Mouse (Mus musculus) adrenal gland, adult 8-10 months (tissue): ENCODE measurements around the gene Gm14440. TPM values are rescaled to one million over a fixed set of nuclear protein-coding genes. Genes with fewer than 3 reads are reported as not detected.
"Not testable (repeated sequence)": the region's sequence is repeated elsewhere in the genome, so short reads cannot be mapped to it uniquely, and the experiment has no call there.

Experiments used
- DNase-seq: peaks from one replicate; pipeline ENCODE4 v3.0.0; 2022
- total RNA-seq, 4 experiments: library from RNA; stranded (reverse); gene quantifications; 2 replicates each; pipeline ENCODE4 v1.2.4; 2022

Gm14440 gene
- 10 to 100 TPM in 1 of 4 experiments, 1 to 10 TPM in 2, not detected in 1; 2.0 to 15.2 (median 6.8) TPM for total RNA-seq

DNA sequence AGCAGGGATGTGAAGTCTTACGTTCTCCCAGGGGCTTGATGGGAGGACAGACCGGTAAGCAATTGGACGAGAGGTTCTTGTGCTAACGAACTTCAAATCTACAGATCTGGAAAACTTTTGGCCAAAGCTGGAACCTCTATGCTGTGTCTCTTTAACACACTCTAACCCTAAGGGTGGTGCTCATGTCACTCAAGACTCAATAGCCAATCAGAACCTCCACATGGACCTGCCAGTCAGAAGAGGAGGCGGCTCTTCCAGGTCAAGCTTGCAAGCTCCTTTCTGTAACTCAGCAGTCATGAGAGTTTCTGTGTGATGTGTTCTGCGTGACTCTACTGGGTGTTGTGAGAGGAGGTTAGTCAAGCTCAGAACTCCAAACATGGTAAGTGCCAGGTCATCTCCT, at the start of gene Gm14440:
Gene Gm14440, plus strand, starts transcription at position 301 of the 400 bp plus-strand sequence.
- DNase-seq = not testable (repeated sequence)

Other genes with a start within 250 kb of the Gm14440 start
- 1 to 10 TPM in 3 of 4 experiments, under 1 TPM in 1; 0.66 to 1.5 (median 1.4) TPM for gene Gm14393, start 207.3 kb upstream of the Gm14440 start, total RNA-seq
- 10 to 100 TPM; 14.5 to 23.9 (median 18.1) TPM for gene Gm14399, start 133.1 kb upstream of the Gm14440 start, total RNA-seq
- 1 to 10 TPM; 2.1 to 6.4 (median 4.4) TPM for gene Gm14443, start 99.3 kb upstream of the Gm14440 start, total RNA-seq
- gene Gm14391, start 68.2 kb upstream of the Gm14440 start, total RNA-seq = 10 to 100 TPM; 55.0 to 80.9 (median 71.4) TPM
- gene Gm4631, start 63.1 kb downstream of the Gm14440 start, total RNA-seq = 10 to 100 TPM; 38.3 to 47.3 (median 45.0) TPM
- 10 to 100 TPM in 2 of 4 experiments, 1 to 10 TPM in 2; 7.2 to 13.7 (median 10.9) TPM for gene Zfp968, start 97.3 kb downstream of the Gm14440 start, total RNA-seq
- 10 to 100 TPM in 1 of 4 experiments, 1 to 10 TPM in 3; 6.9 to 15.8 (median 8.9) TPM for gene Gm4724, start 160.7 kb downstream of the Gm14440 start, total RNA-seq
- 1 to 10 TPM; 3.3 to 4.6 (median 3.9) TPM for gene Zfp965, start 194.9 kb downstream of the Gm14440 start, total RNA-seq